Mouse (Mus musculus) embryonic facial prominence, embryonic 11.5 days (tissue): ENCODE data around the gene Hhat. TPM values are rescaled to one million over a fixed set of nuclear protein-coding genes. Genes with fewer than 3 reads are reported as not detected.

Experiments
- ATAC-seq: fragments of 200-750 bp; cut with Nextera tagmentation; replicated peaks from 2 replicates; pipeline ENCODE4 v1.8.0; 2017; ENCODE audit warnings: low read depth; ENCODE audit not compliant: insufficient number of reproducible peaks, low FRiP score, low TSS enrichment
- DNase-seq: peaks from one replicate; pipeline ENCODE4 v3.0.0-alpha.2; 2015; ENCODE audit warnings: low spot score
- H3K27ac ChIP-seq: fragments of 300-500 bp; sonication (generic); replicated peaks from 2 replicates; pipeline ENCODE4 v1.5.1; 2014; ENCODE audit warnings: mild to moderate bottlenecking, low read depth, low read length, control low read depth
- H3K27me3 ChIP-seq: fragments of 300-500 bp; sonication (generic); 2 replicates; pipeline ENCODE4 v1.6.1; 2014; ENCODE audit warnings: mild to moderate bottlenecking, low read length, moderate library complexity, mixed read lengths; ENCODE audit not compliant: control insufficient read depth, insufficient read depth
- H3K36me3 ChIP-seq: fragments of 300-500 bp; sonication (generic); replicated peaks from 2 replicates; pipeline ENCODE4 v1.6.1; 2014; ENCODE audit warnings: low read depth, mild to moderate bottlenecking, low read length, moderate library complexity, mixed read lengths; ENCODE audit not compliant: control insufficient read depth, insufficient read depth
- H3K4me1 ChIP-seq: fragments of 300-500 bp; sonication (generic); 2 replicates; pipeline ENCODE4 v1.6.1; 2014; ENCODE audit warnings: low read length, mixed read lengths; ENCODE audit not compliant: control insufficient read depth, insufficient read depth
- H3K4me2 ChIP-seq: fragments of 300-500 bp; sonication (generic); 2 replicates; pipeline ENCODE4 v1.6.1; 2014; ENCODE audit warnings: low read depth, mild to moderate bottlenecking, control low read depth, low read length, moderate library complexity
- H3K4me3 ChIP-seq: fragments of 300-500 bp; sonication (generic); 2 replicates; pipeline ENCODE4 v1.5.1; 2014; ENCODE audit warnings: low read depth, low read length, control low read depth
- H3K9ac ChIP-seq: fragments of 300-500 bp; sonication (generic); replicated peaks from 2 replicates; pipeline ENCODE4 v1.6.1; 2014; ENCODE audit warnings: mild to moderate bottlenecking, control low read depth, low read length
- H3K9me3 ChIP-seq: fragments of 300-500 bp; sonication (generic); replicated peaks from 2 replicates; pipeline ENCODE4 v1.6.1; 2016; ENCODE audit warnings: mild to moderate bottlenecking, low read length, inconsistent platforms, mixed read lengths; ENCODE audit not compliant: control insufficient read depth
- WGBS: fragments of 180-500 bp; shearing (Covaris S2); extraction: QIAGEN DNeasy Blood & Tissue Kit; methylation state at CpG from one replicate; pipeline ENCODE4 v1.1.7; 2014; 5-methylcytosine and 5-hydroxymethylcytosine counted together
- polyA plus RNA-seq: library from polyadenylated mRNA; unstranded; fragments of >200 nt; fragmentation: Nextera tagmentation; extraction: Ambion mirVana; gene quantifications from 2 replicates; pipeline ENCODE4 v1.2.1, GENCODE M21; 2014

Hhat gene
- polyA plus RNA-seq, 1 experiment from 2014 or later = 9.1 TPM

DNA sequence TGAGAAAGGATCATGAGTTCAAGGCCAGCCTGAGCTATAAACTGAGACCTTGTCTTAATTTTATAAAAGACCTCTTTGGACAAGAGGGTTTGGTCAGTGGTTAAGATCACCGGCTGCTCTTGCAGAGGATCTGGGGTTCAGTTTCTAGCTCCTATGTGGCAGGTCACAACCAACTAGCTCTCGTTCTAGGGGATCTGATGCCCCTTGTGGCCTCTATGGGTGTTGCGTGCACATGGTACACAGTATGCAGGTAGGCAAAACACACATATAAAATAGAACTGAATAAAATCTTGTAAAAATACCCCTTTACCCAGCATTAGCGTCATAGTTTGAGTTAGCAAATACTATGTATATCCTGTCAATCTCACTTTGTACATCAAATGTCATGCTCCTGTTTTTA, 19.4 kb upstream of the Hhat start:
- no peaks in the 10 kb centered on the region for H3K9me3 ChIP-seq
- WGBS = 70% methylated on average over 4 of the region's 4 CpGs
- DNase-seq = peak; percentile 64

DNA sequence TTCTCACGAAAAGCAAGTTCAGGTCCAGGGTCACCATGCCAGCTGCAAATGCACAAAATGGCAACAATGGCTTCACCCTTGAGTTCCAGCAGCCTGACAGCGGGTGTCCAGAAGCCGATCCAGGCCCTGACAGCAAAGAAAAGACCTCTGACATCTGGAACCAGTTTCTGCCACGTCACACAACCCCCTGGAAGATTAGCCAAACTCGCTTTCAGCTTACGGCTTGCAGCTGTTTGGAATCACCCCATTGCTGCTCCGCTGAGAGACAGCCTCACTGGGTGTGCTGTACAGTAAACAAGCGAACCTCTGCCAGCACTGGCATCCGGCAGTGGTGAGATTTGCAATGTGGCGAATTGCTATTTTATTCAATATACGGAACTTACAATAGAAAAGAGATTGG, 18.8 kb upstream of the Hhat start:
- no peaks in the 10 kb centered on the region for H3K27me3 ChIP-seq
- DNase-seq = peak; percentile 92
- no peak overlapping the region for H3K4me2 ChIP-seq
- no peak overlapping the region for H3K9ac ChIP-seq
- peaks cover 13% of the 10 kb centered on the region for H3K4me1 ChIP-seq
- peak overlapping the region; percentile 36; the same call in 1 of the 2 replicates for H3K27ac ChIP-seq
- no peaks in the 10 kb centered on the region for H3K36me3 ChIP-seq
- no peaks in the 10 kb centered on the region for H3K9me3 ChIP-seq
- H3K4me3 ChIP-seq = no peak overlapping the region
- ATAC-seq = no peak
- WGBS = 29% methylated on average over 11 of the region's 11 CpGs

More for the DNA sequence above, 19.4 kb upstream of the Hhat start:
- no peaks in the 10 kb centered on the region for H3K27me3 ChIP-seq
- no peak overlapping the region for H3K4me2 ChIP-seq
- no peak overlapping the region for H3K4me3 ChIP-seq
- H3K4me1 ChIP-seq = peaks cover 9% of the 10 kb centered on the region
- H3K9ac ChIP-seq = no peak overlapping the region
- no peak for ATAC-seq
- H3K27ac ChIP-seq = peak overlapping the region; percentile 36; the same call in 1 of the 2 replicates
- no peaks in the 10 kb centered on the region for H3K36me3 ChIP-seq

DNA sequence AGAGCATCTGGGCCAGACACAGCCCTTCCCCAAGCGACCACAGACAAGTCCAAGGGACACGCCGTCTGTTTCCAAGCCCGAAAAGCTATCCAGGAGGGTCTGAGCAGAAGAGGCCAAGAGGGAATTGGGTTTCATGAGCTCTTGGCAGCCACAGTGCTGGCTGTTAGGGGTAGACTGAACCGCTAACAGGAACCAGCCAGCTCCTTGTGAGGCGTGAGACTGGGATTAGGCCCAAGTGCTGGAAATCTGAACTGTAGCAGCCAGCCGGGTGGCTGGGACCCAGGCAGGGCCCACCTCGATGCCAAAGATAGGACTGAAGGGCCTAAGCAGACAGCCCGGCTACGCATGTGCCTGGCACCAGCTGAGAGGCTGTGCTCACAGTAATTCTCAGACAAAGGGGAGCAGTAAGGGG, 18.1 kb upstream of the Hhat start:
- H3K9me3 ChIP-seq = no peaks in the 10 kb centered on the region
- H3K27me3 ChIP-seq = no peaks in the 10 kb centered on the region
- no peak for DNase-seq
- no peak for ATAC-seq
- H3K4me3 ChIP-seq = no peak overlapping the region
- no peak overlapping the region for H3K9ac ChIP-seq
- WGBS = 61% methylated on average over 10 of the region's 10 CpGs
- H3K4me1 ChIP-seq = peaks cover 13% of the 10 kb centered on the region
- peak overlapping the region; percentile 66 for H3K27ac ChIP-seq
- H3K4me2 ChIP-seq = no peak overlapping the region
- no peaks in the 10 kb centered on the region for H3K36me3 ChIP-seq

DNA sequence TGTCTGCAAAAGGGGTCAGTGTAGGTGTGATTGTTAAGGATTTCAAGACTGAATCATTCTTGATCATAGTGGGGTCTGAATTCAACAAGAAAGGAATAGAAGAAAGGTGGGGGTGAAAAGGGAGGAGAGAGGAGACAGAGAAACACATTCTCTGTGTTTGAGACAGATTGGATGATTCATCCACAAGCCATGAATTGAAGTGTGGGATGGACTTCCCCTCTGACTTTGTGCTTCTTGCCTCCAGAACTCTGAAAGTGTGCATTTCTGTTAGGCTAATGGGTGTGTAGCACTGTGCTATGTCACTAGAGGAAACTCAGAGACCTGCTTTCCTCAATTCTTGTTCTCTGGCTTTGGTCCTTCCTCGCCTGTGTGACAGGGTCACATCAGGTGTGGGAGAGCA, 15.2 kb upstream of the Hhat start:
- DNase-seq = no peak
- H3K27me3 ChIP-seq = no peaks in the 10 kb centered on the region
- H3K9ac ChIP-seq = no peak overlapping the region
- ATAC-seq = no peak
- 76% methylated on average over 1 of the region's 1 CpGs for WGBS
- H3K27ac ChIP-seq = no peak overlapping the region
- no peaks in the 10 kb centered on the region for H3K36me3 ChIP-seq
- peaks cover 7% of the 10 kb centered on the region for H3K4me1 ChIP-seq
- no peak overlapping the region for H3K4me2 ChIP-seq
- H3K9me3 ChIP-seq = no peaks in the 10 kb centered on the region
- no peak overlapping the region for H3K4me3 ChIP-seq

DNA sequence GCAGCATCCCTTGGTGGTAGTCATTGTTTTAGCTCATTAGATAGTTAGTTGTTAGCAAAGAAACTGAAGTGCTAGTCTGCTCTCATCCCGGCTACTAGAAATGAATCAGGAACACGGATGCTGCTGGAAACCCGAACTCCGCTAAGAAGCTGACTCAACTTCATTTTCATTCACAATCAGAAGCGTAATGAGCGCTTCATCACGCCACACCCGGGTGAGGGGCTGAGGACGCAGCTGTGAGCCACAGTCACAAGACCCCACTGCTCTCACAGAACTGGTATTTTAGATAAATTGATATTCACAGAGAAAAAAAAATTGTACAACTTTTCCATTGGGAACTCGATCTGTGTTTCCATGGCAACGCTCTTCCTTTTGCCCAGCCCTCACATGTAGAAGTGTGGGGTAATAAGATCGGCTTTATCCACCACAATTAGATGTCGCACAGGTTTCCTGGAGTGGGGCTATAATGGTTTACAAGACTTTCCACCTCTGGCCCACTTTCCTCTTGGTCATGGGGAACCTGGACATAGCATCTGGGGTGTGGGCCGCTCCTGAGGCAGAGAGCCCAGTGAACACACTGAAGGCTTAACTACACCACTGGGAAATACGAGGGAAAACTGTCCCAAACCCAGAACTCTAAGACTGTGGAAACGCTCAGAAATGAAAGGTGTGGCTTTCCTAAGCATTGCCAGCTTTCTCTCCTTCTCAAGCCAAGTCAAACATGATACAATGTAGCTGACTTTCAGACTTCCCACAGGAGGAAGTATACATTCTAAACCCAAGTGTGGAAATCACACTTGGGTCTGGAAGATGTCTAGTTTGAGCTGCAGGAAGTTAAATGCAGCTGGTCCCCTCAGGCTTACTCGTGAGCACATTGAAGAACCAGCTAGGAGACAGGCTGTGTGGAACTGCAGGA, 14.3 kb upstream of the Hhat start:
- H3K36me3 ChIP-seq = no peaks in the 10 kb centered on the region

DNA sequence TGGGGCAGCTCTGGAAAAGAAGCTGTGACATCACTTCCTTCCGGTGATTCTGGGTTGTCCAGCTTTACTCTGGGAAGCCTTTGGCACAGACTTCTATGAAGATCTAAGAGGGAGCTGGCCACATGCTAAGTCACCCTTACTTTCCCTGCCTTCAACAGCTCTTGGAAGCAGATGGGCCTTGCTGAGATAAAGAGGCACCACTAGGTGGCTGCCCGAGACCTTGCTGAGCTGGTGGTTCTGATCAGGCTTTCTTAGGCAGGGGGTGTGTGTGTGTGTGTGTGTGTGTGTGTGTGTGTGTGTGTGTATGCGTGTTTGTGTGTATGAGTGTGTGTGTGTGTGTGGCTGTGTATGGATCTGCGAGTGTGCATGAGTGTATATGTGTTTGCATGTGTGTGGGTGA, 13.4 kb upstream of the Hhat start:
- ATAC-seq = 0 out of 2 replicates have a peak, but pooled peaks have one; percentile 5
- no peaks in the 10 kb centered on the region for H3K36me3 ChIP-seq
- H3K4me1 ChIP-seq = peaks cover 6% of the 10 kb centered on the region
- no peak overlapping the region for H3K4me2 ChIP-seq
- H3K27ac ChIP-seq = no peak overlapping the region
- peak; percentile 78 for DNase-seq
- H3K9me3 ChIP-seq = no peaks in the 10 kb centered on the region
- H3K4me3 ChIP-seq = no peak overlapping the region
- no peak overlapping the region for H3K9ac ChIP-seq
- no peaks in the 10 kb centered on the region for H3K27me3 ChIP-seq
- 33% methylated on average over 4 of the region's 4 CpGs for WGBS

More for the DNA sequence above, 14.3 kb upstream of the Hhat start:
- Histone ChIP-seq H3K9me3 (no peaks in the 10 kb centered on the region), H3K4me3 (no peak overlapping the region), H3K4me2 (no peak overlapping the region), H3K4me1 (peaks cover 6% of the 10 kb centered on the region), H3K9ac (no peak overlapping the region), H3K27ac (no peak overlapping the region), H3K27me3 (no peaks in the 10 kb centered on the region)
- 68% methylated on average over 17 of the region's 17 CpGs for WGBS
- DNase-seq = no peak
- ATAC-seq = no peak

DNA sequence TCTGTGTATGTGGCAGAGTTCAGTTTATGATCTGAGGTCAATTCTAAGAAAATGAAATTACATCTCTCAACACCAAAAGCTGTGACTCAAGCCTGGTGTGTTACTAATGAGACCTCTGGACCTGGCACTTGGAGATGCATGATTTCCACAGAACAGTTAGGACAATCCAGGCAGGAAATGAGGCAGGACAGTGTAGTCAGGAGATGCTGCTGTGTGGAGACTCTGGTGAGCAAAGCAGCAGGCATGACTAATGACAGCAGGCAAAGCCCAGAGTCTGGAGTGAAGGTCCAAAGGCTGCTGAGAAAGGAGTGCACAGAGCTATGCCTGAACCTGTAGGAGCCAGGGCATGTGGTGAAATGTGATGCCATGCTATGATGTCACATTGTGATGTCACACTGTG, 10.2 kb upstream of the Hhat start:
- Histone ChIP-seq H3K4me2 (no peak overlapping the region), H3K36me3 (no peaks in the 10 kb centered on the region), H3K27me3 (no peaks in the 10 kb centered on the region), H3K9me3 (no peaks in the 10 kb centered on the region), H3K9ac (no peak overlapping the region), H3K4me1 (peaks cover 4% of the 10 kb centered on the region), H3K4me3 (no peak overlapping the region), H3K27ac (no peak overlapping the region)
- ATAC-seq = no peak
- DNase-seq = no peak

DNA sequence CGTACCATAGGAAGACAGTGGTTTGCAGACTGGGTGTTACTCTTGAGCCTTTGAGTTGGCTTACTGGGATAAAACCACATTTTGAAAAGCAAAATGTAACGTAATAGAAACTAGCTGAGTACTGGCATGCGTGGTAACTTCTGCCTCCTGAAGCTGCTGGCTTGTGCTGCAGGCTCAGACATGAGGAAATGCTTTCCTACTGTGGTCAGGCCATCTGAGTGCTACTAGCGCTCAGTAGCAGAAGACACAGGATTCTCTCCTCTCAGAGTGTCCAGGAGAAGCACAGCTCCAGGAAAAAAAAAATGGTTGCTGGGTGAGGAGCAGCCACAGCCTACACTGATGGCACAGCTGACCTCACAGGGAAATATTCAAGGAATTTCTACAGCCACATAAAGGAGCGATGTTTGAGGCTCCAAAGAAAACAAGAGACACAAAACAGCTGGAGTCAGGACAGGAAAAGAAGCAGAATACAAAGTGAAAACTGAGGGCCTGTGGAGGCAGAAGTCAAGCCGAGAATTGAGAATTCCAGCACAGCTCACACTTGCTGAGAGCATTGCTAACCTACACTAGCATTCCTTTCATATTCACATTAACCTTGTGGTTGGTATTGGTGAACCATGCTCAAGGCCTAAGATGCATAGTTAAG, 8.0 kb upstream of the Hhat start:
- H3K27ac ChIP-seq = no peak overlapping the region
- no peaks in the 10 kb centered on the region for H3K36me3 ChIP-seq
- no peaks in the 10 kb centered on the region for H3K9me3 ChIP-seq
- WGBS = 46% methylated on average over 6 of the region's 6 CpGs
- peak; percentile 31 for DNase-seq
- H3K4me3 ChIP-seq = no peak overlapping the region
- H3K4me1 ChIP-seq = no peaks in the 10 kb centered on the region
- H3K4me2 ChIP-seq = no peak overlapping the region
- H3K9ac ChIP-seq = no peak overlapping the region
- no peaks in the 10 kb centered on the region for H3K27me3 ChIP-seq
- no peak for ATAC-seq
